Mouse (Mus musculus) testis, adult 2 months (tissue): ENCODE measurements around the gene Pcdh19. TPM values are rescaled to one million over a fixed set of nuclear protein-coding genes. Genes with fewer than 3 reads are reported as not detected.

ENCODE experiments used
- H3K27ac ChIP-seq: fragments of 200-500 bp; 2 replicates; pipeline ENCODE4 v1.5.1; 2012; ENCODE audit warnings: low read depth, low read length; ENCODE audit not compliant: control insufficient read depth, insufficient read depth
- H3K27me3 ChIP-seq: fragments of 200-500 bp; 2 replicates; pipeline ENCODE4 v1.6.1; 2012; ENCODE audit warnings: mild to moderate bottlenecking, low read length, moderate library complexity; ENCODE audit not compliant: control insufficient read depth, insufficient read depth
- H3K36me3 ChIP-seq: fragments of 200-500 bp; 2 replicates; pipeline ENCODE4 v1.6.1; 2012; ENCODE audit warnings: mild to moderate bottlenecking, low read length; ENCODE audit not compliant: control insufficient read depth, insufficient read depth
- H3K4me1 ChIP-seq: fragments of 200-500 bp; 2 replicates; pipeline ENCODE4 v1.6.1; 2012; ENCODE audit warnings: low read length; ENCODE audit not compliant: control insufficient read depth, insufficient read depth
- H3K4me3 ChIP-seq: fragments of 200-500 bp; 2 replicates; pipeline ENCODE4 v1.5.1; 2012; ENCODE audit warnings: low read depth, mild to moderate bottlenecking, low read length, moderate library complexity, mixed read lengths; ENCODE audit not compliant: control insufficient read depth
- CTCF ChIP-seq: fragments of 200-500 bp; IDR thresholded peaks from 2 replicates; pipeline ENCODE4 v1.5.1; 2012; ENCODE audit warnings: low read depth, mild to moderate bottlenecking, inconsistent platforms, low read length, moderate library complexity; ENCODE audit not compliant: control insufficient read depth, insufficient read depth, insufficient replicate concordance
- POLR2A ChIP-seq: fragments of 200-500 bp; IDR thresholded peaks from 2 replicates; pipeline ENCODE4 v1.6.1; 2012; ENCODE audit warnings: low read depth, mild to moderate bottlenecking, inconsistent platforms, low read length, moderate library complexity; ENCODE audit not compliant: control insufficient read depth
- polyA plus RNA-seq: library from polyadenylated mRNA; depleted of rRNA; stranded (reverse); fragments of >200 nt; gene quantifications from 2 replicates; pipeline ENCODE4 v1.2.3, GENCODE M21; 2012

Gene Pcdh19
- polyA plus RNA-seq, 1 experiment, result 0.09 TPM

DNA sequence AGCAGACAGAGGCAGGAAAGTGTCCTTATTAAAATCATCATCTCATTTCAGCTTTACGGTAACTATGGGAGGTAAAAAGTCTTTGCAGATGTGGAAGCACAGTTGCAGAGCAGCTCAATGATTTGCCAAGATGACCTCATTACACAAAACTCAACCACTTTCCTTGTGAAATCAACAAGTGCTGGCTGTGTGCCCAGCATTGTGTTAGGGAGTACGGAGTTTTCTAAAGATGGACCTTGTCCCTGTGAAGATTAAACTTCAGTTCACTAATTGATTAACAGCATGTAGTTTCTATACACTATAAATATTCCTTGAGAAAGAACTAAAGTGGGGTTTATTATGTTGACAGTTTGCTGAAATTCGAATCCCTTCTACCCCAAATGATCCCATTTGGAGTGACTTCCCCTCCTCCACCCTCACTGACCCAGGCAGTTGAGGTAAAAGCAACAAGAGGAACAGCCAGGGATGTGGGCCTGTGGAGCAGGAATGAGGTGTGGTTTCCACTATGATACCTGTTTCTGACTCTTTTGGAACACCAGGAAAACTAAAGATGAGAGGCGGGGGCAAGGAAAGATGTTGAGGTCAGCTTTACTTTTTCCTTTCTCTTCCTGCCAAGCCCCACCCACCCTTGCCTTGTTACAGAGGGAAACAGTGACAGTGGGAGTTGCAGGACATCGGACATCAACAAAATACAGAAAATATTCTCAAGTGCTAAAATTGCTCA, 4.4 kb upstream of the Pcdh19 start:
- Histone ChIP-seq H3K27ac (no peak overlapping the region), H3K4me3 (no peak overlapping the region), H3K4me1 (peaks cover 4% of the 10 kb centered on the region; the same call in 1 of the 2 replicates), H3K36me3 (no peaks in the 10 kb centered on the region), H3K27me3 (no peaks in the 10 kb centered on the region)
- TF ChIP-seq CTCF (no peak), POLR2A (no peak)

DNA sequence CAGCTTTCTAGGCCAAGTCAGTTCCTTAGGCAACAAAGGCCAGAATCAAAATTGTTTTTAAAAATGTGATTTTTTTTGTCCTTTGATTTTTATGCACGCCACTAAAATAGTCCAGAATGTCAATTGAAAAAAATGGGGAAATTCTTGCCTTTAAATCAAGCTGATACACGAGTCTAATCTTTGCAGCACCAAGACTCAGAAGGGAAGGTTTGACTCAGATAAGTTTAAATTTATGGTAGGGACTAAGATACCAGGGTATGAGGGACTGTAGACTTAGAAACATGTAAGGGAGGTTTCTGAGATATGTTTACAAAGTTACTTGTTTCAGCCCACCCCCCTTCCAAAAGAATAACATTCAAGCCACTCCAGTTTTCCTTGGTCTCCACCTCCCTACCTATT, 3.6 kb upstream of the Pcdh19 start:
- Histone ChIP-seq H3K36me3 (no peaks in the 10 kb centered on the region), H3K4me1 (peaks cover 7% of the 10 kb centered on the region; the same call in 1 of the 2 replicates), H3K27ac (no peak overlapping the region), H3K27me3 (no peaks in the 10 kb centered on the region), H3K4me3 (no peak overlapping the region)
- no peak for TF ChIP-seq POLR2A
- no peak for TF ChIP-seq CTCF

DNA sequence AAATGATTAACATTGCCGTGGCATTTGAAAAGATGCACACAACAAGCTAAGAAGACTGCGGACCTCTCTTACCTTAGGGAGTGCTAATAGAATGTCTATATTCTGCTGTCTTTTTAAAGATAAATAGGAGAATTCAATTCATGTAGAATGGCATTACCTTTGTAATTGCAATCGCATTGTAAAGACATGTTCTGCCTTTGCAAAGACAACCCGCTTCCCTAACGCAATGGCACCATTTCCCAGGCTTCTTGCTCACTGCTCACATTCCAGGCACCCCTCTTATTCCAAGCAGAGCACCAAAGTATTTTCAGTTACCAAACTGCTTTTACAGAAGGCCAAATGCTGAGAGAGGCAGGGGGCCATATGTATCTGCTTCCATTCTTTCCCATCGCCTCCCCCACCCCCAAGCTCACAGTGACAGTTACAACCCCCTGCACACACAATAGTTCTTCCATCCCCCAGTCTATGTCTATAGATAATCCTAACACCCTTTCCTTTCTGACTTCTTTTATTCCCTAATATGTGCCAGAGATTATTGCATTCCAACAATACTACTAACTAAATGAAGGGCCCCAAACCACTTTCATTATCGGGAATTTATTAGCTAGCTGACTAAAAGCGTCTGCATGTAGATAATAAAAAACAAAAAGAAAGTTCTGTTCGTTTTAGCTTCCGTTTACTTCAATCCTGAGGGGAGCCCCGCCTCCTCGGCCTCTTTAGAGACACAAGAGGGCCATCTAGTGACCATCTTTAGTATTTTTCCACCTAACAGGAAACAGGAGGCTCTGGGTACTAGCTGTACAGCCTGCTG, 3.0 kb upstream of the Pcdh19 start:
- TF ChIP-seq POLR2A (no peak), CTCF (no peak)
- Histone ChIP-seq H3K4me3 (no peak overlapping the region), H3K36me3 (no peaks in the 10 kb centered on the region), H3K27ac (no peak overlapping the region), H3K27me3 (no peaks in the 10 kb centered on the region), H3K4me1 (peaks cover 11% of the 10 kb centered on the region)

DNA sequence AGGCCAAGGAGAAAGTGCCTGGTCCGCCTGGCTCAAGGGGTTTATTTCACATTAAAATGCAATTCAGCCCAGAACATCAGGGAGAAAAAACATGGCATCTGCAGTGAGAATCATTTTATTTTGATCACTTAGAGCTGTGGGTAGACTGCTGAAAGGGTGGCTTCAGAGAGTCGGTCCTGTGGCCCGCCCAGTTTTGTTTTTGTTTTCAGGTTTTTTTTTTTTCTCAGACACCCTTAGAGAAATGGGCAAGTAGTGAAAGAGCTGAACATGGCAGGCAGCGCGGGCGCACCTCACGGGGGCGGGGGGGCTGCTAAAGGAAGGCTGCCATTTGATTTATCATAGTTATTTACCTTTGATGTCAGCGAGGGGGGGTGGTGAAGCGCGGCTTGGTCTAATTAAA, 2.0 kb upstream of the Pcdh19 start:
- TF ChIP-seq POLR2A, result no peak
- no peak for TF ChIP-seq CTCF
- no peaks in the 10 kb centered on the region for H3K27me3 ChIP-seq
- no peak overlapping the region for H3K4me3 ChIP-seq

DNA sequence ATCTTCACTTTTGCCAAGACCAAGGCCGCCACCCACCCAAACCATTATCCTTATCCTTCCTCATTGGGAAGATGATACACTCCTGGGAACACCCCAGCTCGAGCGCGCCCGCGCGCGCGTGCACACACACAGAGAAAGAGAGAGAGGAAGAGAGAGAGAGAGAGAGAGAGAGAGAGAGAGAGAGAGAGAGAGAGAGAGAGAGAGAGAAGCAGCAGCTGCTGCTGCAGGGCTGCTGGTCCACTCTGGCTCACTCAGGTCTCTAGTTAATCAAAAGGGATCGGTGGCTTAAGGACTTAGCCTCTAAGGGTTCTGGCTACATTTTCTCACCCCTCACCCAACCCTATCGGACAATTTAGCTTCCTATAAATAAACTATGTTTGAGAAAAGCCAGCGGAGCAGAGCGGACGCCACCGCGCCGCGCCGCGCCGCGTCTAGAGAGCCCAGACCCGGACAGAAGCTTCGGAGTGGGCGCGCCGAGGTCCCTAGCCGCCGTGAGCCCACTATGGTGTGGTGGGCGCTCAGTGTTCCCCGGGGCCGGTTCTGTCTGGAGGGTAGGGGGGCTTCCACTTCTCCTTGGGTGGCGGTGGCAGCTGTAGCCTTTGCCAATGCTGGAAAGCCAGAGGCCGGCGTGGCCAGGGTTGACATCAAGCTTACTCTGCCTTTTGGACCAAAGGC, 926 bp upstream of the Pcdh19 start:
- TF ChIP-seq CTCF (no peak), POLR2A (no peak)
- H3K27ac ChIP-seq, result no peak overlapping the region
- peak overlapping the region; percentile 10 for H3K4me3 ChIP-seq
- no peaks in the 10 kb centered on the region for H3K36me3 ChIP-seq
- peaks cover 20% of the 10 kb centered on the region for H3K4me1 ChIP-seq
- H3K27me3 ChIP-seq, result no peaks in the 10 kb centered on the region

More for the DNA sequence above, 2.0 kb upstream of the Pcdh19 start:
- H3K36me3 ChIP-seq, result no peaks in the 10 kb centered on the region
- peaks cover 20% of the 10 kb centered on the region for H3K4me1 ChIP-seq
- no peak overlapping the region for H3K27ac ChIP-seq

DNA sequence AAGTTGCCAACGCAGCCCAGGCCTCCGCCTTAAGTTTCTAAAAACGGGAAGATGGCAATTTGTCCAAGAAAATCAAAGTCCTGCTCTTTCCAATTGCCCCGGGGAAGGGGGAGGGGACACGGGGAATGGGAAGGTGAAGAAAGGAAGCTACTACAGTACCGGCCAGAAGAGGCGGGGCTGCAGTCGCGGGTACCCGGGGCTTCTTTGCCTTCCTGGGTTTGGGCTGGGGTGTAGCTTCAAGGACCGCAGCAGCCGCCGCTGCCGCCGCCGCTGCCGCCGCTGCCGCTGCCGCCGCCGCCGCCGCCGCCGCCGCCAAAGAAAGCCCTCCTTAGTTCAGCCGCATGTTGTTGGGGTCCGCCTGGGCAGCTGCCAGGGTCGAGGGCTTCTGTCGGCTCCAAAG, 631 bp downstream of the Pcdh19 start:
- Histone ChIP-seq H3K4me3 (peak overlapping the region; percentile 78), H3K27ac (no peak overlapping the region), H3K27me3 (no peaks in the 10 kb centered on the region), H3K4me1 (peaks cover 20% of the 10 kb centered on the region), H3K36me3 (no peaks in the 10 kb centered on the region)
- TF ChIP-seq POLR2A (no peak), CTCF (no peak)

DNA sequence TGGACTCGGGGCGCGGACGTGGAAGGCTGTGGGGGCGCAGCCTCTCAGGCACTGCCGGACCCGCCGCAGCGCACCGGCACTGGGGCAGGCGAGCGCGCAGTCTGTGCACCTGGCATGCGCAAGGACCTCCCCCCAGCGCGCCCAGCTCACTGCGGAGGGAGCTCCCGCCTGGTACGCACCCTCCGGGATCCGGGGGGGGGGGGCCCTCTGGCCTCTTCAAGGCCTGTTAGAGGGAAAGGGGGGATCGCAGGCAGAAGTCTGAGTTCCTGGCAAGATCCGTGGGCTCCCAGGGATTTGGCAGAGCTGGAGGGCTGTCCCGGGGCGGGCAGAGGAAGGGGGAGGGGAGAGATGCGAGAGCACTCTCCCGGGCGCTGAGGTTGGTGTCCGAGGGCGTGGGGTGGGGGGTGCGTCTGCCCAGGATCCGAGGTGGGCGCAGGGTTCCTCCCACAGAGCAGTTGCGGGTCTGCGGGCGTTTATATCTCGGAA, 1.1 kb downstream of the Pcdh19 start:
- Histone ChIP-seq H3K4me3 (peak overlapping the region; percentile 16), H3K36me3 (no peaks in the 10 kb centered on the region), H3K4me1 (peaks cover 20% of the 10 kb centered on the region), H3K27ac (no peak overlapping the region), H3K27me3 (no peaks in the 10 kb centered on the region)
- TF ChIP-seq POLR2A (no peak), CTCF (no peak)
